Mouse (Mus musculus): ENCODE measurements around the gene Gp9. TPM values are rescaled to one million over a fixed set of nuclear protein-coding genes. Genes with fewer than 3 reads are reported as not detected.

Gene Gp9
- total RNA-seq (2022) = 1 to 10 TPM in 2 of 4 experiments, under 1 TPM in 2; 0.37 to 1.5 (median 0.85) TPM

- DNase-seq (ENCODE audit: low spot score in 2 of 2) = no peak
These were observed at the start of gene Gp9 for GRCm38 (mm10) chr6:87777842-87778241. Gp9 (plus strand) TSS chr6:87778072.

DNA sequence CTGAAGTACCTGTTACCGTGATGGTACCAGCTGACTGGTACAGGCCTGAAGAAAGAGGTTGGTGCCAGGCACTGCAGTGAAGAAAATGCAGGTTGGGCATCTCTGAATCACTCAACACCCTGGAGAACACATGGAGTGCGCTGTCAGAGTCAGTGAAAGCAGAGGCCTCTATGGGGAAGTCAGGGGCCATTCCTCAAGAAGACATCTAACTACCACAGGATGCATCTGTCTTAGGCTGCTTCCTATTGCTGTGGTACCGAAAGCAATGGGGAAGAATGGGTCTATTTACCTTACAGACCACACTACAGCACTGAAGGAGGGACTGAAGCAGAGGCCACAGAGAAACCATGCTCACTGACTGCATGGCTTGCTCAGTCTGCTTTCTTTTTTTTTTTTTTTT is 49.8 kb upstream of the Gp9 start:
- no peak for DNase-seq (ENCODE audit: low spot score in 2 of 2)

DNA sequence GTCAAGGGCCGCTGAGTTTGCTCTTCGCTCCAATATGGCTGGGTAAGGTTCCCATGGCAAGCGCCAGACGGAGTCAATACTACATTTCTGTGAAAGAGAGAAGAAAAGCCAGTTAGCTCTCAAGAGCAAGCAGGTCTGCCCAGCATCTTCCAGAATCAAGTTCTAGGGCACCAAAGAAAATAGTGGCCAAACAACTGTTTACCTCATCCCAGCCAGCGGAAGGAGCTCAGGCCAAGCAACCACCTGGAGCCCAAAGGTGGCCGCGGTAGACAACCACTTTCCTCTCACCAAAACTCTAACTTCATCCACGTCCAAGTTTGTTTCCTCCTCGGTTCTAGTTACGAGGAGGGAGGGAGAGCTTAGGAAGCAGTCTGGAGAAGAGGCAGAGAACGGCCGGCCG is 47.7 kb upstream of the Gp9 start:
- no peak for DNase-seq (ENCODE audit: low spot score in 2 of 2)

- DNase-seq (ENCODE audit: low spot score in 2 of 2) = peak; percentile 36 to 42
These were observed 47.0 kb upstream of the Gp9 start, which contains the start of gene Efcc1 for GRCm38 (mm10) chr6:87730591-87731462. Efcc1 (plus strand) TSS chr6:87730869.

DNA sequence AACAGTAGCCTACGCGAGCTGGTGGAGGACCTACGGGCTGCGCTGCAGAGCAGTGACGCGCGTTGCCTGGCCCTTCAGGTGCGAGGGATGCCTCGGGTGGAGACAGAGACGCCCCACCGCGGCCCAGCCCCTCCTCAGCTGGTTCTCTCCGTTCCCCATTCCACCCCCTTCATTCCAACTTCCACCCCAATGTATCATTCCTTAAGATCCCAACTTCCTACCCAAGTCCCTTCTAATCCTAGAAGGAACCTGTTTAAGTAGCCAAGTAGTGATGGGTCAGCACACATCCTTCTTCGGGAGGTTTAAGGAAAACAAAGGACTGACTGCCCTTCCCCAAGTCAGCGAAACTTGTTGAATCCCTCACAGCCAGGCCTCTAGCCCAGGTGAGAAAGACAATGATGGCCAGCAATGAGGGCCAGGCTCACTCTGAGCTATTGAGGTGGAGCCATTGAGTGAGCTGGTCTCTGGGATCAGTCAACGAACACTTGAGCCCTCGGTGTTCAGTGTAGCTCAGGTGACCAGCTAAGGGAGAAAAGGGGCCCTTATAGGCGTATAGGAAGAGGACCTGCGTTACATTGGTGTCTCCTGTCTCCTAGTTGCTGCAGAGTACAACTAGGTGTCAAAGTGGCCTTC is 46.3 kb upstream of the Gp9 start:
- DNase-seq (ENCODE audit: low spot score in 2 of 2) = no peak

DNA sequence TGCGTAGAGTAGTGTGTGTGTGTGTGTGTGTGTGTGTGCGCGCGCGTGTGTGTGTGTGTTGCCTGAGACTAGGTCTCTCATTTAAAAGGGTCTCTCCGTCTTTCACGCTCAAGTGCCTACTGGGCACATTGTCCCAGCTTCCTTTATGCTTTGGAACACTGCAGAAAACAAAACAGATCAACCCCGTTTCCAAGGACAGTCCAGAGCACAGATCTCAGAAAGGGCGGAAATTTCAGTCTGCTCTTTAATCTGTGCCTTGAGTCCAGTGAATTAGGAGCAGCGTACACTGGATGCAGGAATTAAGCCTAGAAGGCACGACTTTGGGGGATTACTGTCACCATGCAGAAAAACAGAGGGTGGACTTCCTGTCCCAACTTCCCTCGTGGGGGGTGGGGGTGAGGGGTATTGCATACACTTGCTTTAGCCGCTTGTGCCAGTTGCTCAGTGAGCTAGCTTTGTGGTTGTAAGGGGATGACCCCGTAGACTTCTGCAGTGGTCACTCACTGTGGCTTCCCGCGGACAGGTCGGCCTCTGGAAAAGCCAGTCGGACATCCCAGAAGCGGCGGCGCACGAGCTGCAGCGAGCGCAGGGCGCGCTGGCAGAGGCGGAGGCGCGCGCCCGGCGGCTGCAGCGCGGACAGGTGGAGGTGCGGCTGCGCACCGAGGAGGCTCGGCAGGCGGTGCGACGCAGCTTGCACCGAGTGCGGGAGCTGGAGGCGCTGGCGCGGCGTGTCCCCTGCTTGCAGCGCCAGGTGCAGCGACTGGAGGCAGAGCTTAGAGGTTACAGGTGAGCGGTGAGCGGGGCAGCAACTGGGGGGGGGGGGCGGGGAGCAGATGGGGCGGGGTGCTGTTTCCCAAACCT is 45.5 kb upstream of the Gp9 start:
- no peak for DNase-seq (ENCODE audit: low spot score in 2 of 2)

GRCm38 (mm10) chr6:87733131-87733930 is 44.5 kb upstream of the Gp9 start:
- no peak for DNase-seq (ENCODE audit: low spot score in 2 of 2)

- DNase-seq (ENCODE audit: low spot score in 2 of 2) = no peak
These were observed 43.7 kb upstream of the Gp9 start for GRCm38 (mm10) chr6:87734136-87734535.

GRCm38 (mm10) chr6:87736923-87737322 is 40.9 kb upstream of the Gp9 start:
- DNase-seq (ENCODE audit: low spot score in 2 of 2) = no peak

- peak in 1 of 2 experiments; percentile 14 for DNase-seq (ENCODE audit: low spot score in 2 of 2)
These were observed 39.8 kb upstream of the Gp9 start for GRCm38 (mm10) chr6:87737921-87738626.

DNA sequence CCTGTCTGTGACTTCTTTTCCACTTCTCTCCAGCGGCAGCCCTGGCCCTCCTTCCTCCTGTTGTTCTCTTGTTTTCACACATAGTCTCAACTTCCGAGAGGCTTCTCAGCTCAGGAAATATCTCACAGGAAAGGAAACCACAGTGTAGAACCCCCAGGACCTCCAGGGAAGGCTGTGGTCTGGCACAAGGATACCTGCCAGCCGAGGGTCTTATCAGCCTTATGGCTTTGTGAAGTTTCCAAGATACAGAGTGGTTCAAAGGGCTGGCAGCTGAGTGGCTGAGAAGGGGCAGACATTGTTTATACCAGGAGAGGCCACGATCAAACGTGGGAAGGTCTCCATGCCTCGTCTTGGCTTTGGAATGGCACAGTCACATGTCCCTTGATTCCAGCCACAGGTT is 38.0 kb upstream of the Gp9 start:
- no peak for DNase-seq (ENCODE audit: low spot score in 2 of 2)

DNA sequence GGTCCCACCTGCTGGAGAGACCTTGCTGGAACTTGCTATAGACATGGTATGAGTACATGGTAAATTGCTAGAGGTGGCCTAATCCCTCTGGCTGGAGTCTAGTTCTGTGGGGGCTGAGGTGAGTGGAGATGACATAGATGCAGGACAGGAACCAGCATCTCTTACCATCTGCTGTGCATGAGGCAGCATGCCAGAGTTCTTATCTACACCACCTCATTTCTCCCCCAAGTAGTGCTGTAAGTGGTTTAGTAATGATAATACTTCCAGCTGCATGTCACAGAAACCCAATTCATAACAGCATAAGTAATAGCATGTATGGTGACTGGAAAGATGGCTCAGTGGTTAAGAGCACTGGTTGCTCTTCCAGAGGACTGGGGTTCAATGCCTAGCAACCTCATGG is 37.4 kb upstream of the Gp9 start:
- no peak for DNase-seq (ENCODE audit: low spot score in 2 of 2)

DNA sequence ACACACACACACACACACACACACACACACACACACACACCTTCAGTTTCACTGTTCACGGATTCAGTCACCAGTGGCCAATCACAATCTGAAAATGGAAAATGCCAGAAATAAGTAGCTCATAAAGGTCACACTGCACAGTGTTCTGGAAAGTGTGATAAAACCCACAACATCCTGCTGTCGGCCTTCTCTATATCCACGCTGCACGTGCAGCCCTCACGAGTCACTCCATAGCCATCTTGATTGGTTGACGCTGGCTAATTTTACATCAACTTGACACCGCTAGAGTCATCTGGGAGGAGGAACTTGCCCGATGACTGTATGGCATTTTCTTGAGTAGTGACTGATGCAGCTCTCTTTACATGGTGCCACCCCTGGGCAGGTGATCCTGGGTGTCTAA is 35.9 kb upstream of the Gp9 start:
- DNase-seq (ENCODE audit: low spot score in 2 of 2) = no peak

GRCm38 (mm10) chr6:87742804-87743203 is 35.1 kb upstream of the Gp9 start:
- no peak for DNase-seq (ENCODE audit: low spot score in 2 of 2)

GRCm38 (mm10) chr6:87743281-87743680 is 34.6 kb upstream of the Gp9 start:
- no peak for DNase-seq (ENCODE audit: low spot score in 2 of 2)

- DNase-seq (ENCODE audit: low spot score in 2 of 2) = no peak
These were observed 33.2 kb upstream of the Gp9 start for GRCm38 (mm10) chr6:87744632-87745031.

- no peak for DNase-seq (ENCODE audit: low spot score in 2 of 2)
These were observed 32.6 kb upstream of the Gp9 start for GRCm38 (mm10) chr6:87745301-87745700.

GRCm38 (mm10) chr6:87746059-87746458 is 31.8 kb upstream of the Gp9 start:
- no peak for DNase-seq (ENCODE audit: low spot score in 2 of 2)

GRCm38 (mm10) chr6:87746849-87747248 is 31.0 kb upstream of the Gp9 start:
- DNase-seq (ENCODE audit: low spot score in 2 of 2) = no peak

GRCm38 (mm10) chr6:87748078-87748477 is 29.8 kb upstream of the Gp9 start:
- DNase-seq (ENCODE audit: low spot score in 2 of 2) = no peak
